Mouse (Mus musculus): ENCODE measurements around the gene Esam.

DNA sequence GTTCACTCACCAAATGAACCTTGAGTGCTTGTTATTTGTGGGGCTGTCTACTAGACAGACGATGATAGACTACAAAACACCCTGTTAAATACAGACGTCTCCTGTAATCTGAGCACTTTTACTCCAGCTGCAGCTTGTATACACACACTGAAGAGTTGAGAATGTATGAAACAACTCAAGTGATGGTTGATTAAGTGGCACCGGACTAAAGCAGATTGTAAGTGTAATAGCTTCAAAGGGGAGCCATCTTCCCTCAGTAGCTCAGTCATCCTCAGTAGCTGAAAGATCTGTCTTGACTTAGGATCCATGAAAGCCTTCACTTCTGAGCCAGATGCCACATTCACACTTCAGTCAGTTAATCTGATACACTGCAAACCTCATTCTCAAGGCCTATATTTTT lies 32.1 kb upstream of the Esam start:
- TF ChIP-seq CTCF (IDR thresholded peaks at IDR 0.05; ENCODE audit: insufficient read depth, low read depth, low read length) (no peak), POLR2A (IDR thresholded peaks at IDR 0.05; ENCODE audit: insufficient read depth, low read depth, low read length) (no peak)
